ENCODE assay signal across 17 mouse cellular contexts in genomic region chr7:126668452-126668851, GRCm38 (mm10). TPM values are rescaled to one million over a fixed set of nuclear protein-coding genes. Genes with fewer than 3 reads are reported as not detected.
DNase-seq lines count a peak whose midpoint lies in the region; ATAC-seq and TF ChIP-seq lines count a peak whose summit lies in the region.
"Had no signal": no experiment of that assay in that cellular context is flagged by ENCODE, and none has a peak within 500 bp of the region (broad histone marks: within the 10 kb centered on the region; RNA-seq: fewer than 3 reads in every experiment).

No protein-coding gene starts in this region.

- 63% methylated on average over 5 of the region's 5 CpGs for WGBS in heart, embryonic 12.5 days
- 50% methylated on average over 5 of the region's 5 CpGs for WGBS in liver, postnatal 0 days (ENCODE audit: insufficient replicate concordance)
- WGBS in liver, embryonic 12.5 days (ENCODE audit: insufficient replicate concordance), result 66% methylated on average over 5 of the region's 5 CpGs
- 82% methylated on average over 5 of the region's 5 CpGs for WGBS in embryonic facial prominence, embryonic 14.5 days
- 90% methylated on average over 5 of the region's 5 CpGs for WGBS in midbrain, embryonic 13.5 days

- no peak for TF ChIP-seq CTCF in liver, postnatal 0 days (IDR thresholded peaks at IDR 0.05; ENCODE audit: low read depth)

- no peak overlapping the region for H3K4me3 ChIP-seq in heart, embryonic 12.5 days
- no peak overlapping the region for H3K4me3 ChIP-seq in liver, postnatal 0 days (ENCODE audit: low read depth, low read length)
- no peak overlapping the region for H3K4me3 ChIP-seq in liver, embryonic 12.5 days
- no peak overlapping the region for H3K4me3 ChIP-seq in embryonic facial prominence, embryonic 14.5 days (ENCODE audit: low read depth, low read length)
- H3K4me3 ChIP-seq in midbrain, embryonic 13.5 days (replicated peaks), result no peak overlapping the region
- H3K4me3 ChIP-seq: forebrain, embryonic 13.5 days; stomach, embryonic 15.5 days had no signal

- no peaks in the 10 kb centered on the region for H3K9me3 ChIP-seq in heart, embryonic 12.5 days (replicated peaks)
- H3K9me3 ChIP-seq in liver, postnatal 0 days (ENCODE audit: low read length), result no peaks in the 10 kb centered on the region
- no peaks in the 10 kb centered on the region for H3K9me3 ChIP-seq in liver, embryonic 12.5 days (replicated peaks)
- no peaks in the 10 kb centered on the region for H3K9me3 ChIP-seq in embryonic facial prominence, embryonic 14.5 days (ENCODE audit: control insufficient read depth, low read length)
- H3K9me3 ChIP-seq in midbrain, embryonic 13.5 days, result no peaks in the 10 kb centered on the region
- H3K9me3 ChIP-seq: forebrain, embryonic 13.5 days; stomach, embryonic 15.5 days had no signal

- no peak for ATAC-seq in heart, embryonic 12.5 days (ENCODE audit: insufficient number of reproducible peaks, low FRiP score)
- ATAC-seq in liver, postnatal 0 days, result no peak
- no peak for ATAC-seq in liver, embryonic 12.5 days
- ATAC-seq in embryonic facial prominence, embryonic 14.5 days (ENCODE audit: low read depth), result no peak
- no peak for ATAC-seq in midbrain, embryonic 13.5 days
- ATAC-seq: forebrain, embryonic 13.5 days; inflammation-experienced regulatory T-cells, adult 6 months had no signal

- no peaks in the 10 kb centered on the region for H3K27me3 ChIP-seq in heart, embryonic 12.5 days (replicated peaks)
- H3K27me3 ChIP-seq in liver, postnatal 0 days (ENCODE audit: insufficient read depth, low read length), result no peaks in the 10 kb centered on the region
- no peaks in the 10 kb centered on the region for H3K27me3 ChIP-seq in liver, embryonic 12.5 days (replicated peaks)
- H3K27me3 ChIP-seq in embryonic facial prominence, embryonic 14.5 days (replicated peaks; ENCODE audit: control insufficient read depth, insufficient read depth, low read length), result no peaks in the 10 kb centered on the region
- H3K27me3 ChIP-seq in midbrain, embryonic 13.5 days, result no peaks in the 10 kb centered on the region
- H3K27me3 ChIP-seq: forebrain, embryonic 13.5 days; stomach, embryonic 15.5 days had no signal

- no peak overlapping the region for H3K9ac ChIP-seq in heart, embryonic 12.5 days
- H3K9ac ChIP-seq in liver, postnatal 0 days (replicated peaks), result no peak overlapping the region
- H3K9ac ChIP-seq in liver, embryonic 12.5 days, result no peak overlapping the region
- no peak overlapping the region for H3K9ac ChIP-seq in embryonic facial prominence, embryonic 14.5 days (ENCODE audit: low read depth, low read length)
- no peak overlapping the region for H3K9ac ChIP-seq in midbrain, embryonic 13.5 days (replicated peaks)
- H3K9ac ChIP-seq: forebrain, embryonic 13.5 days; stomach, embryonic 15.5 days had no signal

- no peak for DNase-seq in heart, postnatal 25 days (ENCODE audit: low spot score)
- no peak for DNase-seq in liver, postnatal 0 days
- peak; percentile 32 for DNase-seq in embryonic facial prominence, embryonic 14.5 days (ENCODE audit: low spot score)
- peak; percentile 39 for DNase-seq in lung, postnatal 10 days
- DNase-seq: adrenal gland, adult 8-10 months; cerebellum, adult 2 months; layer of hippocampus, adult 9-11 months; left cerebral cortex, postnatal 4 days; right cerebral cortex, postnatal 4 days; thymus, postnatal 4 days had no signal

- peaks cover 39% of the 10 kb centered on the region for H3K36me3 ChIP-seq in heart, embryonic 12.5 days
- peaks cover 39% of the 10 kb centered on the region for H3K36me3 ChIP-seq in liver, postnatal 0 days (replicated peaks; ENCODE audit: insufficient read depth, low read length)
- peaks cover 94% of the 10 kb centered on the region for H3K36me3 ChIP-seq in liver, embryonic 12.5 days
- peaks cover 40% of the 10 kb centered on the region; the same call in 1 of the 2 replicates for H3K36me3 ChIP-seq in embryonic facial prominence, embryonic 14.5 days (ENCODE audit: control insufficient read depth, insufficient read depth, low read length)
- peaks cover 84% of the 10 kb centered on the region for H3K36me3 ChIP-seq in midbrain, embryonic 13.5 days

- no peak overlapping the region for H3K4me2 ChIP-seq in heart, embryonic 12.5 days
- no peak overlapping the region for H3K4me2 ChIP-seq in liver, postnatal 0 days (ENCODE audit: low read depth, low read length)
- H3K4me2 ChIP-seq in liver, embryonic 12.5 days, result no peak overlapping the region
- H3K4me2 ChIP-seq in embryonic facial prominence, embryonic 14.5 days (ENCODE audit: low read depth, low read length), result no peak overlapping the region
- H3K4me2 ChIP-seq in midbrain, embryonic 13.5 days (replicated peaks), result no peak overlapping the region
- H3K4me2 ChIP-seq: forebrain, embryonic 13.5 days; stomach, embryonic 15.5 days had no signal

- TF ChIP-seq EP300 in liver, postnatal 0 days (IDR thresholded peaks at IDR 0.05; ENCODE audit: low read depth), result no peak

- intact Hi-C loops in heart, postnatal 25 days (cut with DNase I), result no loop called here

- H3K27ac ChIP-seq in heart, embryonic 12.5 days (ENCODE audit: poor library complexity, severe bottlenecking), result peak overlapping the region; percentile 76
- H3K27ac ChIP-seq in liver, postnatal 0 days (ENCODE audit: low read depth), result peak overlapping the region; percentile 58
- no peak overlapping the region; the same call in 1 of the 2 replicates for H3K27ac ChIP-seq in liver, embryonic 12.5 days
- 0 out of 2 replicates have a peak overlapping the region, but pooled peaks have one; percentile 44 for H3K27ac ChIP-seq in embryonic facial prominence, embryonic 14.5 days (replicated peaks; ENCODE audit: low read depth, low read length)
- no peak overlapping the region for H3K27ac ChIP-seq in midbrain, embryonic 13.5 days
- H3K27ac ChIP-seq: forebrain, embryonic 13.5 days; stomach, embryonic 15.5 days had no signal

- H3K4me1 ChIP-seq in heart, embryonic 12.5 days (replicated peaks), result no peaks in the 10 kb centered on the region
- peaks cover 16% of the 10 kb centered on the region for H3K4me1 ChIP-seq in liver, postnatal 0 days (ENCODE audit: insufficient read depth)
- H3K4me1 ChIP-seq in liver, embryonic 12.5 days, result peaks cover 7% of the 10 kb centered on the region; the same call in 1 of the 2 replicates
- H3K4me1 ChIP-seq in embryonic facial prominence, embryonic 14.5 days (ENCODE audit: control insufficient read depth, insufficient read depth, low read length), result no peaks in the 10 kb centered on the region
- H3K4me1 ChIP-seq in midbrain, embryonic 13.5 days (replicated peaks), result no peaks in the 10 kb centered on the region
- H3K4me1 ChIP-seq: forebrain, embryonic 13.5 days had no signal

RNA-seq across cellular contexts. Expression of gene Sult1a1, which starts 7.8 kb away (rescaled TPM):
- 3.7 TPM in 2 replicates for polyA plus RNA-seq in heart, embryonic 12.5 days (2016; fragmentation: Nextera tagmentation; extraction: Ambion mirVana)
- total RNA-seq in heart, postnatal 25 days (2021), result 10 to 100 TPM; 28.5 to 32.3 TPM
- 221 and 241 TPM in 2 replicates for polyA plus RNA-seq in liver, postnatal 0 days (2015; fragmentation: Nextera tagmentation; extraction: Ambion mirVana)
- 0.24 and 0.50 TPM in 2 replicates for polyA plus RNA-seq in liver, embryonic 12.5 days (2016; fragmentation: Nextera tagmentation; extraction: Ambion mirVana)
- polyA plus RNA-seq in embryonic facial prominence, embryonic 14.5 days (2014; fragmentation: Nextera tagmentation; extraction: Ambion mirVana), result 13.5 and 17.9 TPM in 2 replicates
- polyA plus RNA-seq in midbrain, embryonic 13.5 days (2015; fragmentation: Nextera tagmentation; extraction: Ambion mirVana), result 0.93 and 1.9 TPM in 2 replicates
- total RNA-seq: megakaryocyte-erythroid progenitor cell, adult 5-6 weeks had no signal

RNA-seq across cellular contexts. Expression of gene Sgf29, which starts 19.3 kb away (rescaled TPM):
- 26.9 and 27.2 TPM in 2 replicates for polyA plus RNA-seq in heart, embryonic 12.5 days (2016; fragmentation: Nextera tagmentation; extraction: Ambion mirVana)
- 10 to 100 TPM; 25.9 to 27.2 TPM for total RNA-seq in heart, postnatal 25 days (2021)
- 22.7 and 22.8 TPM in 2 replicates for polyA plus RNA-seq in liver, postnatal 0 days (2015; fragmentation: Nextera tagmentation; extraction: Ambion mirVana)
- polyA plus RNA-seq in liver, embryonic 12.5 days (2016; fragmentation: Nextera tagmentation; extraction: Ambion mirVana), result 36.3 and 42.4 TPM in 2 replicates
- 40.8 and 45.4 TPM in 2 replicates for polyA plus RNA-seq in embryonic facial prominence, embryonic 14.5 days (2014; fragmentation: Nextera tagmentation; extraction: Ambion mirVana)
- 54.5 and 57.0 TPM in 2 replicates for polyA plus RNA-seq in midbrain, embryonic 13.5 days (2015; fragmentation: Nextera tagmentation; extraction: Ambion mirVana)

RNA-seq across cellular contexts. Expression of gene Bola2, which starts 26.7 kb away (rescaled TPM):
- polyA plus RNA-seq in heart, embryonic 12.5 days (2016; fragmentation: Nextera tagmentation; extraction: Ambion mirVana), result 102 and 120 TPM in 2 replicates
- total RNA-seq in heart, postnatal 25 days (2021), result 10 to 100 TPM; 43.0 to 49.7 TPM
- 86.5 and 93.5 TPM in 2 replicates for polyA plus RNA-seq in liver, postnatal 0 days (2015; fragmentation: Nextera tagmentation; extraction: Ambion mirVana)
- polyA plus RNA-seq in liver, embryonic 12.5 days (2016; fragmentation: Nextera tagmentation; extraction: Ambion mirVana), result 134 and 153 TPM in 2 replicates
- polyA plus RNA-seq in embryonic facial prominence, embryonic 14.5 days (2014; fragmentation: Nextera tagmentation; extraction: Ambion mirVana), result 108 and 130 TPM in 2 replicates
- 141 and 158 TPM in 2 replicates for polyA plus RNA-seq in midbrain, embryonic 13.5 days (2015; fragmentation: Nextera tagmentation; extraction: Ambion mirVana)

RNA-seq across cellular contexts. Expression of gene Slx1b, which starts 27.1 kb away (rescaled TPM):
- 6.9 and 7.5 TPM in 2 replicates for polyA plus RNA-seq in heart, embryonic 12.5 days (2016; fragmentation: Nextera tagmentation; extraction: Ambion mirVana)
- total RNA-seq in heart, postnatal 25 days (2021), result 1 to 10 TPM; 4.3 to 4.5 TPM
- 2.6 and 3.7 TPM in 2 replicates for polyA plus RNA-seq in liver, postnatal 0 days (2015; fragmentation: Nextera tagmentation; extraction: Ambion mirVana)
- 4.5 and 5.1 TPM in 2 replicates for polyA plus RNA-seq in liver, embryonic 12.5 days (2016; fragmentation: Nextera tagmentation; extraction: Ambion mirVana)
- polyA plus RNA-seq in embryonic facial prominence, embryonic 14.5 days (2014; fragmentation: Nextera tagmentation; extraction: Ambion mirVana), result 5.3 and 6.4 TPM in 2 replicates
- 21.0 and 21.1 TPM in 2 replicates for polyA plus RNA-seq in midbrain, embryonic 13.5 days (2015; fragmentation: Nextera tagmentation; extraction: Ambion mirVana)

RNA-seq across cellular contexts. Expression of gene Nupr1, which starts 37.8 kb away (rescaled TPM):
- 3.1 and 3.6 TPM in 2 replicates for polyA plus RNA-seq in heart, embryonic 12.5 days (2016; fragmentation: Nextera tagmentation; extraction: Ambion mirVana)
- total RNA-seq in heart, postnatal 25 days (2021), result 1 to 10 TPM; 7.7 to 9.4 TPM
- polyA plus RNA-seq in liver, postnatal 0 days (2015; fragmentation: Nextera tagmentation; extraction: Ambion mirVana), result 4.0 and 4.5 TPM in 2 replicates
- polyA plus RNA-seq in liver, embryonic 12.5 days (2016; fragmentation: Nextera tagmentation; extraction: Ambion mirVana), result 3.2 and 3.7 TPM in 2 replicates
- polyA plus RNA-seq in embryonic facial prominence, embryonic 14.5 days (2014; fragmentation: Nextera tagmentation; extraction: Ambion mirVana), result 29.3 and 39.9 TPM in 2 replicates
- polyA plus RNA-seq in midbrain, embryonic 13.5 days (2015; fragmentation: Nextera tagmentation; extraction: Ambion mirVana), result 4.8 and 7.6 TPM in 2 replicates

Comparison
In these comparisons a context has a peak if more than half of its experiments do, and no peak if none do; other contexts are left out.
1. H3K27ac ChIP-seq: peak in heart, embryonic 12.5 days (single experiment), liver, postnatal 0 days (single experiment) and embryonic facial prominence, embryonic 14.5 days (single experiment); none in liver, embryonic 12.5 days (single experiment) and midbrain, embryonic 13.5 days (single experiment).
2. RNA of gene Sult1a1, which starts 7.8 kb away (polyA plus RNA-seq): 221 to 241 TPM in liver, postnatal 0 days; 13.5 to 17.9 TPM in embryonic facial prominence, embryonic 14.5 days, 3.7 TPM in heart, embryonic 12.5 days, 0.93 to 1.9 TPM in midbrain, embryonic 13.5 days and 0.24 to 0.50 TPM in liver, embryonic 12.5 days; every median in the first group is over 10 times any median in the second.
3. DNase-seq: peak in embryonic facial prominence, embryonic 14.5 days (single experiment) and lung, postnatal 10 days (single experiment); none in heart, postnatal 25 days (single experiment) and liver, postnatal 0 days (single experiment).